Mouse (Mus musculus): Measurements from ENCODE around the gene Epo. TPM values are rescaled to one million over a fixed set of nuclear protein-coding genes. Genes with fewer than 3 reads are reported as not detected.

The Epo gene
- polyA plus RNA-seq, 1 experiment = not detected

DNA sequence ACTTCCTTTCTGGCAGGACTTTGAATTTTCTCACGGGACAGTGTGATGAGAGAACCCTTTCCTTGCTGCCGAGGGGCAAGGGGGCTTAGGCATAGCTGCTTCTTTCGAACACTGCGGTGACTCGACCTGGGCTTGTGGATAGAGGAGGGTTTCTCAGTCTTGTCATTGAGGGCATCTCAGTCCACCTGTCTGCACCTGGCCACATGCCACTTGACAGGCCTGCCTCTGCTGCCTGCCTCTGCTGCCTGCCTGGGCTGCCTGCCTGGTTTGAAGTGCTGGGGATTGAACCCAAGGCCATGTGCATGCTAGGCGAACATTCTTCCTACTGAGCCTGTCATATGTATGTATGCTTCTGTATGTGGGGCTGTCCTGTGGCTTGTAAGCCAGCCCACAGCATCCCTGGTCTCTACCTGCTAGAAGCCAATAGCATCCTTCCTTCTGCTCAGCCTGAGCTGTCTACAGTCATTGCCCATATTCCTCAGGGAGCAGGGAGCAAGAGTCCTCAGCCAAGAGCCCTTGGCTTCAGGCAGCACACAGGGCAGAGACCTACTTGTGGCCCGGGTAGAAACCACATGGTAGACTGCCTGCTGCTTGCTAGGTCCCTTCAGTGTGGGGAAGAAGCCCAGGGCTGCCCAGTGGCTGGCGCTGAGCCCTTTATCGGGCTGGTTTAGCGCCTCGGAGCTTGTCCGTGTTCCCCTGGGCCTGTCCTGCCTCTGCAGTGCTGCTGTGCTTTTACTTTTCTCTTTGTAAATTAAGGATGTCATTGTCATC lies 18.9 kb downstream of the Epo start:
- Histone ChIP-seq H3K79me2 (ENCODE audit: control insufficient read depth, insufficient read depth) (peaks cover 86% of the 10 kb centered on the region), H3ac (ENCODE audit: control insufficient read depth, insufficient read length, low read depth) (no peak overlapping the region), H3K36me3 (ENCODE audit: control insufficient read depth, insufficient read depth) (peaks cover 11% of the 10 kb centered on the region), H3K79me3 (ENCODE audit: low read depth) (peaks cover 56% of the 10 kb centered on the region), H3K4me3 (ENCODE audit: insufficient read depth, poor library complexity, severe bottlenecking) (no peak overlapping the region), H3K27me3 (ENCODE audit: control insufficient read depth, insufficient read depth, insufficient read length) (no peaks in the 10 kb centered on the region)
- no peak for TF ChIP-seq MYOG (IDR thresholded peaks at IDR 0.05; ENCODE audit: control insufficient read depth, extremely low read depth, insufficient read length)
- TF ChIP-seq CTCF (IDR thresholded peaks at IDR 0.05; ENCODE audit: control insufficient read depth, insufficient read depth, insufficient read length) = no peak
- no peak for TF ChIP-seq MAX (IDR thresholded peaks at IDR 0.05)
- TF ChIP-seq MYOD1 (IDR thresholded peaks at IDR 0.05; ENCODE audit: control insufficient read depth, insufficient read length, low read depth) = no peak
- TF ChIP-seq USF1 (IDR thresholded peaks at IDR 0.05; ENCODE audit: low read depth) = no peak
- TF ChIP-seq CEBPB (IDR thresholded peaks at IDR 0.05; ENCODE audit: low read depth) = no peak

DNA sequence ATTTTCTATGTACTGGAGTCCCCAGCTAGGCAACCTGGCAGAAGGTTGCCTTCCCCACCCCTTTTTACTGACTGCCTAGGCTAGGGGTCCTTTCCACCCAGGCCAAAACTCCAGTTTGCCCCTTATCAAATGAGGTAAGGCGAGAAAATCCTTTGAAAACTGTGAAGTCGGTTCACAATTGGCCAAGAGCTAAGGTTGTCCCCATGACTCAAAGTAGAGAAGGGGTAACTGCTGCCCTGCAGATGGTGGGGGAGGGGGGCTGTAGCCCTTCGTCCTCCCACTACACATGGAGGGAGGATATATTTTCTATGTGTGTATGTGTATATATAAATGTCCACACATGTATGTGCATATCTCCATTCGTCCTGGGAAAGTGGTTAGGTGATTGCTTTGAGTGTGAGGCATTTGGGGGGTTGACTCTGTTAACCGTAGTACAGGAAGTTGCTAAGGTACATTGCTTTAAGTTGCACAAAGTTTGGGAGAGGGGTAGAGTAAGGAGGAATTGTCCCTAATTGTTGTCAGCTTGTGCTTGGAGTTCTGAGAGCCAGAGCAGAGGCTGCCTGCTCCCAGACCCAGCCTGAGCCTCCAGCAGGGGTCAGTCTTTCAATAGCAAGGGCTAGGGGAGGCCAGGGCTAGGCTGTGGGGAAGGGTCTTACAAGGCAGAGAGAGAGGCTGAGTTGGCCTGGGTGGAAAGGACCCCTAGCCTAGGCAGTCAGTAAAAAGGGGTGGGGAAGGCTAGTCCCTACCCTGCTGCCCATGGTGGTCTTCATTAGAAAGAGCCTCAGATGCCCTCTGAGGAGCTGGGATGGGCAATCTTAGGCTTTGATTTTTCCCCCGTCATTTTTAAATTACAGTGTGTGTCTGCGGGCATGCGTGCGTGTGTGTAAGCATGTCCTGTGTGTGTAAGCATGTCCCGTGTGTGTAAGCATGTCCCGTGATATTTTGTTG lies 19.9 kb downstream of the Epo start:
- peaks cover under 1% of the 10 kb centered on the region for H3K36me3 ChIP-seq (ENCODE audit: control insufficient read depth, insufficient read depth)
- peaks cover 53% of the 10 kb centered on the region for H3K79me3 ChIP-seq (ENCODE audit: low read depth)
- H3K4me3 ChIP-seq (ENCODE audit: insufficient read depth, poor library complexity, severe bottlenecking) = no peak overlapping the region
- TF ChIP-seq FOSL1 (IDR thresholded peaks at IDR 0.05; ENCODE audit: insufficient read depth, low read length, poor library complexity, severe bottlenecking) (no peak), MAX (IDR thresholded peaks at IDR 0.05) (no peak), CEBPB (IDR thresholded peaks at IDR 0.05; ENCODE audit: low read depth) (no peak), MYOG (IDR thresholded peaks at IDR 0.05; ENCODE audit: control insufficient read depth, extremely low read depth, insufficient read length) (no peak), USF1 (IDR thresholded peaks at IDR 0.05; ENCODE audit: low read depth) (no peak), MYOD1 (IDR thresholded peaks at IDR 0.05; ENCODE audit: control insufficient read depth, insufficient read length, low read depth) (no peak), CTCF (IDR thresholded peaks at IDR 0.05; ENCODE audit: control insufficient read depth, insufficient read depth, insufficient read length) (peak; percentile 15)
- H3K79me2 ChIP-seq (ENCODE audit: control insufficient read depth, insufficient read depth) = peaks cover 77% of the 10 kb centered on the region
- H3K27me3 ChIP-seq (ENCODE audit: control insufficient read depth, insufficient read depth, insufficient read length) = no peaks in the 10 kb centered on the region
- no peak overlapping the region for H3ac ChIP-seq (ENCODE audit: control insufficient read depth, insufficient read length, low read depth)

GRCm38 (mm10) chr5:137511706-137512105 lies 21.3 kb downstream of the Epo start:
- Histone ChIP-seq H3K4me3 (ENCODE audit: insufficient read depth, poor library complexity, severe bottlenecking) (no peak overlapping the region), H3K79me2 (ENCODE audit: control insufficient read depth, insufficient read depth) (peaks cover 63% of the 10 kb centered on the region), H3K36me3 (ENCODE audit: control insufficient read depth, insufficient read depth) (no peaks in the 10 kb centered on the region), H3ac (ENCODE audit: control insufficient read depth, insufficient read length, low read depth) (no peak overlapping the region), H3K27me3 (ENCODE audit: control insufficient read depth, insufficient read depth, insufficient read length) (no peaks in the 10 kb centered on the region), H3K79me3 (ENCODE audit: low read depth) (peaks cover 49% of the 10 kb centered on the region)
- TF ChIP-seq USF1 (IDR thresholded peaks at IDR 0.05; ENCODE audit: low read depth) = no peak
- no peak for TF ChIP-seq MYOD1 (IDR thresholded peaks at IDR 0.05; ENCODE audit: control insufficient read depth, insufficient read length, low read depth)
- TF ChIP-seq MYOG (IDR thresholded peaks at IDR 0.05; ENCODE audit: control insufficient read depth, extremely low read depth, insufficient read length) = no peak
- TF ChIP-seq FOSL1 (IDR thresholded peaks at IDR 0.05; ENCODE audit: insufficient read depth, low read length, poor library complexity, severe bottlenecking) = no peak
- no peak for TF ChIP-seq CTCF (IDR thresholded peaks at IDR 0.05; ENCODE audit: control insufficient read depth, insufficient read depth, insufficient read length)
- TF ChIP-seq MAX (IDR thresholded peaks at IDR 0.05) = no peak
- TF ChIP-seq CEBPB (IDR thresholded peaks at IDR 0.05; ENCODE audit: low read depth) = no peak

DNA sequence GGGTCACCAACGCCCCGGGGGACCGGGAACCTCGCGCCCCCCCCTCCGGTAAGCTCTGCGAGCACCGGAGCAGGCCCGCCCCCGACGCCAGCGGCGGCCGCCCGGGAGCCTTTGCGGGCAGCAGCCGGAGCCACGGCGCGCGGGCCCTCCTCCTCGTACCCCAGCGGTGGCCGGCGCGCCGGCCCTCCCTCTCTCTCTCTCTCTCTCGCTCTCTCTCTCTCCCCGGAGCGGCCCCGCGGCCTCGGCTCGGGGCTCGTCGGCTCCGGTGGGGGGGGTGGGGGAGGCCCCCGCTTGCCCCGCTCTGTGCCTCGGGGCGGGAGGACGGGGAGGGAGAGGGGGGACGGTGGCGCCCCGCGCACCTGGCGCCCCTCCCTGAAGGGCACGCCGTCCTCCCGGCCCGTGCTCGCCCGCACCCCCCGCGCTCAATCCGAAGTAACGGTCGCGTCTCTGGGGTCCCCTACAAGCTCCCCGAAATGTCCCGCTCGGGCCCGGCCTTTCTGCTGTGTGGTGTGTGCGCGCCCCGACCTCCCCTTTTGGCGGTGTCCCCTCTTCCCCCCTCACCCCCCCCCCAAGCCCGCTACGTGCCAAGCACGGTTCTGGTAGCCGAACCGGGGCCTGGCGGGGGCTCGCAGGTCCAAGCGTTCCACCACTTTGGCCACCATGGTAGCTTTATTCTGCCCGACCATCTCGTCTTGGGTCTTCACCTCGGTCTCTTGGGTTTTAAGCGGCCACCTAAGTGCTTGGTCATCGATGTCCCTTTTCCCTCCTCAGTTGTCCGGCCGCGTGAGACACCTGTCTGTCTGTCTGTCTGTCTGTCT lies 22.3 kb downstream of the Epo start:
- peaks cover 42% of the 10 kb centered on the region for H3K79me3 ChIP-seq (ENCODE audit: low read depth)
- H3K36me3 ChIP-seq (ENCODE audit: control insufficient read depth, insufficient read depth) = no peaks in the 10 kb centered on the region
- H3K4me3 ChIP-seq (ENCODE audit: insufficient read depth, poor library complexity, severe bottlenecking) = peak overlapping the region; percentile 60
- H3K27me3 ChIP-seq (ENCODE audit: control insufficient read depth, insufficient read depth, insufficient read length) = no peaks in the 10 kb centered on the region
- peaks cover 54% of the 10 kb centered on the region for H3K79me2 ChIP-seq (ENCODE audit: control insufficient read depth, insufficient read depth)
- TF ChIP-seq MYOD1 (IDR thresholded peaks at IDR 0.05; ENCODE audit: control insufficient read depth, insufficient read length, low read depth) (no peak), CEBPB (IDR thresholded peaks at IDR 0.05; ENCODE audit: low read depth) (no peak), FOSL1 (IDR thresholded peaks at IDR 0.05; ENCODE audit: insufficient read depth, low read length, poor library complexity, severe bottlenecking) (no peak), CTCF (IDR thresholded peaks at IDR 0.05; ENCODE audit: control insufficient read depth, insufficient read depth, insufficient read length) (no peak), USF1 (IDR thresholded peaks at IDR 0.05; ENCODE audit: low read depth) (no peak), MAX (IDR thresholded peaks at IDR 0.05) (no peak), MYOG (IDR thresholded peaks at IDR 0.05; ENCODE audit: control insufficient read depth, extremely low read depth, insufficient read length) (no peak)
- H3ac ChIP-seq (ENCODE audit: control insufficient read depth, insufficient read length, low read depth) = peak overlapping the region; percentile 93

DNA sequence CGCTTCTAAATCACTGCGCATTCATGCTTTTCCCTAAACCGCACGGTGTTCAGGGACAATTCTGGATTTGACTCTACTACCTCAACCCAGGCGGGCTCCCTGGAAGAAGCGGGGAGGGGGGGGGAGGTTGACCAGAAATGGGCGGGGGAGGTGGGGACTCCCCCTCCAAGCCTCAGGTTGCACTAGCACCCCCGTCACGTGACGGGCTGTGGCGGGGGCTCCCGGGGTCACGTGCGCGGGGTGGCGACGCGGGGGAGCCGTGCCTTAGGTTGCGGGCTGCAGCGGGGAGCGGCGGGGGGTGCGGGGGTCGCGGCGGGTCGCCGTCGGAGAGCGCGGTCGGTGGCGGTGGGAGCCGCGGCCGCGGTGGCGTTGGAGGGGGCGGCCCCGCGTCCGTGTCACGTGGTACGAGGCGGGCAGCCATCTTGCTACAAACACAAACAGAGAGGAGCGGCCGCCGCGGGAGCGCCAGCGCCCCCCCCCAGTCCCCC lies 23.0 kb downstream of the Epo start:
- H3K36me3 ChIP-seq (ENCODE audit: control insufficient read depth, insufficient read depth) = no peaks in the 10 kb centered on the region
- H3K79me2 ChIP-seq (ENCODE audit: control insufficient read depth, insufficient read depth) = peaks cover 47% of the 10 kb centered on the region
- H3K4me3 ChIP-seq (ENCODE audit: insufficient read depth, poor library complexity, severe bottlenecking) = peak overlapping the region; percentile 60
- no peaks in the 10 kb centered on the region for H3K27me3 ChIP-seq (ENCODE audit: control insufficient read depth, insufficient read depth, insufficient read length)
- H3ac ChIP-seq (ENCODE audit: control insufficient read depth, insufficient read length, low read depth) = peak overlapping the region; percentile 75
- TF ChIP-seq USF1 (IDR thresholded peaks at IDR 0.05; ENCODE audit: low read depth) (peak; percentile 82), FOSL1 (IDR thresholded peaks at IDR 0.05; ENCODE audit: insufficient read depth, low read length, poor library complexity, severe bottlenecking) (no peak), MAX (IDR thresholded peaks at IDR 0.05) (no peak), CTCF (IDR thresholded peaks at IDR 0.05; ENCODE audit: control insufficient read depth, insufficient read depth, insufficient read length) (no peak)
- peaks cover 35% of the 10 kb centered on the region for H3K79me3 ChIP-seq (ENCODE audit: low read depth)

Measured in C2C12 (cell line).